Mouse (Mus musculus): ENCODE results near the gene Tymp. TPM values are rescaled to one million over a fixed set of nuclear protein-coding genes. Genes with fewer than 3 reads are reported as not detected.
A peak's percentile ranks its signal among the peaks of the same experiment; 100 is the strongest.

The Tymp gene
- 0.98 and 1.5 TPM in 2 replicates for polyA plus RNA-seq (2016; fragmentation: Nextera tagmentation; extraction: Ambion mirVana)

GRCm38 (mm10) chr15:89376957-89377356, at the start of gene Tymp:
Gene Tymp, minus strand, starts transcription at chr15:89377039.
- Histone ChIP-seq H3K4me1 (peaks cover 59% of the 10 kb centered on the region), H3K9me3 (no peaks in the 10 kb centered on the region), H3K27me3 (replicated peaks; ENCODE audit: low read depth, poor library complexity, severe bottlenecking) (peaks cover 74% of the 10 kb centered on the region), H3K4me3 (peak within 1 kb of the TSS; percentile 32), H3K36me3 (replicated peaks) (peaks cover 10% of the 10 kb centered on the region), H3K27ac (replicated peaks) (no peak within 1 kb of the TSS)
- DNase-seq (ENCODE audit: low spot score) = no peak
- WGBS = 15% methylated on average over 16 of the region's 16 CpGs

DNA sequence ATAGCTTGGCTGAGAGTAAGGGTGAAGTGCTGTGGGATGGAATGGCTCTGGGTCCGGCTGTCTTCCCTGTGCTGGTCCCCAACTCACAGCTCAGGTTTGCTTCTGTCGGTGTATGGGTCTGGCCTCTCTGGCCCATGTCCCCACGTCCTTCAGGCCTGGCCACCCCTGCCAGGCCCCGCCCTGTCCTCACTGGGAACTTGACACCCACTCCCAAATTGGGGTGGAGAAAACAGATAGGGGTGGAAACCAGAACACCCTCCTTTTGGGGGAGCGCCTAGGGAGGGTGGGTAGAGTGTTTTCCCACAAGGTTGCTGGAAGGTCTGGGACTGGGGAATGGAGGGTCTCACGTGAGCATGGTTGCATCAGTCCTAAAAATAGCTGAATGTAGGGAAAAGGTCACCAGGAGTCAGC, 48.9 kb upstream of the Tymp start, which contains the start of gene Cpt1b:
Cpt1b (minus strand) TSS at position 153 of the 411 bp plus-strand sequence.
- H3K4me3 ChIP-seq = peak within 1 kb of the TSS; percentile 38
- H3K36me3 ChIP-seq (replicated peaks) = peaks cover 42% of the 10 kb centered on the region
- H3K27me3 ChIP-seq (replicated peaks; ENCODE audit: low read depth, poor library complexity, severe bottlenecking) = no peaks in the 10 kb centered on the region
- no peak for DNase-seq (ENCODE audit: low spot score)
- 23% methylated on average over 6 of the region's 6 CpGs for WGBS
- no peak within 1 kb of the TSS; the same call in 1 of the 2 replicates for H3K27ac ChIP-seq (replicated peaks)
- peaks cover 35% of the 10 kb centered on the region for H3K4me1 ChIP-seq
- no peaks in the 10 kb centered on the region for H3K9me3 ChIP-seq

- H3K36me3 ChIP-seq (replicated peaks) = peaks cover 53% of the 10 kb centered on the region
- no peak overlapping the region for H3K27ac ChIP-seq (replicated peaks)
These were observed 47.8 kb upstream of the Tymp start for GRCm38 (mm10) chr15:89424621-89425020.

GRCm38 (mm10) chr15:89421938-89422337, 45.1 kb upstream of the Tymp start:
- no peak for DNase-seq (ENCODE audit: low spot score)
- H3K36me3 ChIP-seq (replicated peaks) = peaks cover 64% of the 10 kb centered on the region
- 93% methylated on average over 9 of the region's 9 CpGs for WGBS

More at GRCm38 (mm10) chr15:89424621-89425020, 47.8 kb upstream of the Tymp start:
- DNase-seq (ENCODE audit: low spot score) = no peak
- 87% methylated on average over 8 of the region's 8 CpGs for WGBS
- no peaks in the 10 kb centered on the region for H3K27me3 ChIP-seq (replicated peaks; ENCODE audit: low read depth, poor library complexity, severe bottlenecking)
- H3K4me3 ChIP-seq = no peak overlapping the region
- no peaks in the 10 kb centered on the region for H3K9me3 ChIP-seq
- H3K4me1 ChIP-seq = peaks cover 30% of the 10 kb centered on the region

GRCm38 (mm10) chr15:89415282-89415681, 38.4 kb upstream of the Tymp start:
- no peak for DNase-seq (ENCODE audit: low spot score)
- WGBS = 88% methylated on average over 8 of the region's 8 CpGs

More at GRCm38 (mm10) chr15:89421938-89422337, 45.1 kb upstream of the Tymp start:
- Histone ChIP-seq H3K27ac (replicated peaks) (no peak overlapping the region), H3K4me3 (no peak overlapping the region), H3K4me1 (peaks cover 16% of the 10 kb centered on the region), H3K27me3 (replicated peaks; ENCODE audit: low read depth, poor library complexity, severe bottlenecking) (no peaks in the 10 kb centered on the region), H3K9me3 (no peaks in the 10 kb centered on the region)

GRCm38 (mm10) chr15:89410118-89410517, 33.3 kb upstream of the Tymp start, which contains the start of gene Syce3:
Gene Syce3, minus strand, starts transcription at chr15:89410503.
- DNase-seq (ENCODE audit: low spot score) = no peak
- no peaks in the 10 kb centered on the region for H3K36me3 ChIP-seq (replicated peaks)
- H3K9me3 ChIP-seq = peaks cover 12% of the 10 kb centered on the region
- WGBS = 87% methylated on average over 24 of the region's 24 CpGs
- no peaks in the 10 kb centered on the region for H3K4me1 ChIP-seq
- H3K4me3 ChIP-seq = no peak within 1 kb of the TSS
- H3K27ac ChIP-seq (replicated peaks) = no peak within 1 kb of the TSS
- H3K27me3 ChIP-seq (replicated peaks; ENCODE audit: low read depth, poor library complexity, severe bottlenecking) = no peaks in the 10 kb centered on the region

More at GRCm38 (mm10) chr15:89415282-89415681, 38.4 kb upstream of the Tymp start:
- Histone ChIP-seq H3K4me1 (no peaks in the 10 kb centered on the region), H3K9me3 (no peaks in the 10 kb centered on the region), H3K27me3 (replicated peaks; ENCODE audit: low read depth, poor library complexity, severe bottlenecking) (no peaks in the 10 kb centered on the region), H3K4me3 (no peak overlapping the region), H3K36me3 (replicated peaks) (peaks cover 35% of the 10 kb centered on the region), H3K27ac (replicated peaks) (no peak overlapping the region)

- no peaks in the 10 kb centered on the region for H3K27me3 ChIP-seq (replicated peaks; ENCODE audit: low read depth, poor library complexity, severe bottlenecking)
- no peaks in the 10 kb centered on the region for H3K4me1 ChIP-seq
- DNase-seq (ENCODE audit: low spot score) = no peak
- no peak overlapping the region for H3K4me3 ChIP-seq
- H3K27ac ChIP-seq (replicated peaks) = no peak overlapping the region
- H3K36me3 ChIP-seq (replicated peaks) = no peaks in the 10 kb centered on the region
- peaks cover 12% of the 10 kb centered on the region for H3K9me3 ChIP-seq
These were observed 29.9 kb upstream of the Tymp start for GRCm38 (mm10) chr15:89406691-89407090.

- H3K27ac ChIP-seq (replicated peaks) = no peak overlapping the region
- 86% methylated on average over 10 of the region's 10 CpGs for WGBS
These were observed 28.2 kb upstream of the Tymp start for GRCm38 (mm10) chr15:89404831-89405623.

DNA sequence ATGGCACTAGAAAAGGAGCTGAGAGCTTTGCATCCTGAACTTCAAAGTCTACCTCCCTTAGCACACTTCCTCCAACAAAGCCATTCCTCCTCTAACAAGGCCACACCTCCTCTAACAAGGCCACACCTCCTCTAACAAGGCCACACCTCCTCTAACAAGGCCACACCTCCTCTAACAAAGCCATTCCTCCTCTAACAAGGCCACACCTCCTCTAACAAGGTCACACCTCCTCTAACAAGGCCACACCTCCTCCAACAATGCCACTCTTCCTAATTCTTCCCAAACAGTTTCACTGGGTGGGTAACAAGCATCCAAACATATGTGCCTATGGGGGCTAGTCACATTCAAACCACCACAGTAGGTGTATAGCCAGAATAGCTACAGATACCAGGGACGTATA, 25.6 kb upstream of the Tymp start:
- WGBS = 86% methylated on average over 1 of the region's 1 CpGs
- no peaks in the 10 kb centered on the region for H3K36me3 ChIP-seq (replicated peaks)
- H3K9me3 ChIP-seq = peaks cover 2% of the 10 kb centered on the region; the same call in 1 of the 2 replicates
- H3K4me1 ChIP-seq = no peaks in the 10 kb centered on the region
- DNase-seq (ENCODE audit: low spot score) = no peak
- no peak overlapping the region for H3K27ac ChIP-seq (replicated peaks)
- H3K27me3 ChIP-seq (replicated peaks; ENCODE audit: low read depth, poor library complexity, severe bottlenecking) = no peaks in the 10 kb centered on the region
- no peak overlapping the region for H3K4me3 ChIP-seq

More at GRCm38 (mm10) chr15:89404831-89405623, 28.2 kb upstream of the Tymp start:
- H3K27me3 ChIP-seq (replicated peaks; ENCODE audit: low read depth, poor library complexity, severe bottlenecking) = no peaks in the 10 kb centered on the region
- no peak overlapping the region for H3K4me3 ChIP-seq
- peaks cover 12% of the 10 kb centered on the region for H3K9me3 ChIP-seq
- H3K4me1 ChIP-seq = no peaks in the 10 kb centered on the region
- DNase-seq (ENCODE audit: low spot score) = no peak
- H3K36me3 ChIP-seq (replicated peaks) = no peaks in the 10 kb centered on the region

GRCm38 (mm10) chr15:89399716-89400115, 22.9 kb upstream of the Tymp start:
- H3K4me1 ChIP-seq = no peaks in the 10 kb centered on the region
- 71% methylated on average over 1 of the region's 1 CpGs for WGBS
- no peak for DNase-seq (ENCODE audit: low spot score)
- H3K27me3 ChIP-seq (replicated peaks; ENCODE audit: low read depth, poor library complexity, severe bottlenecking) = no peaks in the 10 kb centered on the region
- H3K27ac ChIP-seq (replicated peaks) = no peak overlapping the region
- H3K9me3 ChIP-seq = no peaks in the 10 kb centered on the region
- no peak overlapping the region for H3K4me3 ChIP-seq
- no peaks in the 10 kb centered on the region for H3K36me3 ChIP-seq (replicated peaks)

- Histone ChIP-seq H3K36me3 (replicated peaks) (no peaks in the 10 kb centered on the region), H3K9me3 (no peaks in the 10 kb centered on the region), H3K27me3 (replicated peaks; ENCODE audit: low read depth, poor library complexity, severe bottlenecking) (no peaks in the 10 kb centered on the region), H3K4me3 (no peak overlapping the region), H3K4me1 (no peaks in the 10 kb centered on the region), H3K27ac (replicated peaks) (no peak overlapping the region)
- WGBS = 80% methylated on average over 2 of the region's 2 CpGs
- no peak for DNase-seq (ENCODE audit: low spot score)
These were observed 21.3 kb upstream of the Tymp start for GRCm38 (mm10) chr15:89398146-89398545.

- Histone ChIP-seq H3K4me3 (no peak overlapping the region), H3K4me1 (no peaks in the 10 kb centered on the region), H3K36me3 (replicated peaks) (no peaks in the 10 kb centered on the region), H3K27ac (replicated peaks) (no peak overlapping the region), H3K9me3 (no peaks in the 10 kb centered on the region), H3K27me3 (replicated peaks; ENCODE audit: low read depth, poor library complexity, severe bottlenecking) (no peaks in the 10 kb centered on the region)
- 87% methylated on average over 4 of the region's 4 CpGs for WGBS
- DNase-seq (ENCODE audit: low spot score) = no peak
These were observed 20.0 kb upstream of the Tymp start for GRCm38 (mm10) chr15:89396883-89397282.

GRCm38 (mm10) chr15:89390081-89390480, 13.2 kb upstream of the Tymp start:
- no peak overlapping the region for H3K27ac ChIP-seq (replicated peaks)
- H3K9me3 ChIP-seq = no peaks in the 10 kb centered on the region
- WGBS = 93% methylated on average over 10 of the region's 10 CpGs
- 0 out of 2 replicates have a peak, but pooled peaks cover under 1% of the 10 kb centered on the region for H3K4me1 ChIP-seq
- no peak for DNase-seq (ENCODE audit: low spot score)
- H3K36me3 ChIP-seq (replicated peaks) = no peaks in the 10 kb centered on the region
- peaks cover 33% of the 10 kb centered on the region for H3K27me3 ChIP-seq (replicated peaks; ENCODE audit: low read depth, poor library complexity, severe bottlenecking)
- no peak overlapping the region for H3K4me3 ChIP-seq

Data from embryonic facial prominence, embryonic 10.5 days (tissue).